Mouse (Mus musculus) frontal cortex, postnatal 14 days (tissue): ENCODE data around the gene Snu13.
A peak's percentile ranks its signal among the peaks of the same experiment; 100 is the strongest.

ENCODE experiments used
- DNase-seq, 2 experiments: peaks; one replicate each; pipeline ENCODE4 v3.0.0; 2022; ENCODE audit warnings: low spot score in 2 of 2

Gene Snu13

DNA sequence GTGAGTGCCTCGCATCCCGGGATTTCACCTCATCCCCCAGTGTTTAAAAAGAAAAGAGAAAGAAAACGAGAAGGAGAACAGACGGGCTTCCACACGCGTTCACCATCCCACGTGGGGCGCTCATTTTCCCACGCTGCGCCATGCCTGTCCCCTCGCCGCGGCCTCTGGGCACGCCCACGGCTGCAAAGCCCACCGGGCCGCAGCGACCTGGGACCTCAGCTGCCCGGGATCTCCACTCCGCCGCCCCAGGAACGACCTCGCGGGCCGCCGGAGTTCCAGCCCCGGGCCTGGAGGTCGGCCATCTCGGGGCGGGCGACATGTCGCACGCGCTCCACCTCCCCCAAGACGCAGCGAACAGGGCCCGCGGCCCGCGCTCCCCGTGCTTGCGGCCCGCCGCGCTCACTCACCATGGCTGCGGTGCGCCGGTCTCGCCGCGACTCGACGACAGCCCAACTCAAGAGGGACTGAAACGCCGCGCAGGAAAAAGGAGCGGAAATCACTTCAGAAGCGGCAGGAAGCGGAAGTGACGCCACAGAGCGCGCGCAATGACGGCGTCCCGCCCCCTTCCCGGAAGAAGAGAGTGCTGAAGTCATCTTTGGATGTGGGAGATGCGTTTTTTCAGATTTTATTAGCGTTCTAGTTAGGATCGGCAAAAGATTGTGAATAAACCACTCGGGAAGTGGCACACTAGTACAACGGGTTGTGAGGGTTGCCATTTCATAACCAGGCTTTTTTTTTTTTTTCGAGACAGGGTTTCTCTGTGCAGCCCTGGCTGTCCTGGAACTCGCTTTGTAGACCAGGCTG lies at the start of gene Snu13:
TSS of gene Snu13 (minus strand) at position 519 of the 804 bp plus-strand sequence.
- DNase-seq = peak; percentile 83 to 92

DNA sequence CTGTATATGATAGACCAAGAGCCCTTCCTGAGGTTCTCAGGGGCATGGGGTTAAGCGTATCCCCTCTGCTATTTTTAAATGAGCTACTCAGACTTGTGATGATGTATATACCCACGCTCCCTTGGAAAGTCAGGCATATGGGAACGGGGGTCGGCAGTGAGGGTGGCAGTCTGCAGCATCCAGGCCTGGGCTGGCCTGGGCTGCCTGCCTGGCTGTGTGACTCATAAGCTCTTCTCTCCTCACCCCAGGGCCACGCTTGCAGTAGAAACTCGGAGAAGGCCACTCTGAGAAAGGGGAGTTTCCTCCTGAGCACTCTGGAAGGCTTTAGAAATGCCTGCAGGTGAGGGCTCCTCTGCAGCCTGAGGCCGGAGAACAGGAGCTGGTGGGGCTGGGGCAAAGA lies 43.7 kb upstream of the Snu13 start:
- DNase-seq = no peak

DNA sequence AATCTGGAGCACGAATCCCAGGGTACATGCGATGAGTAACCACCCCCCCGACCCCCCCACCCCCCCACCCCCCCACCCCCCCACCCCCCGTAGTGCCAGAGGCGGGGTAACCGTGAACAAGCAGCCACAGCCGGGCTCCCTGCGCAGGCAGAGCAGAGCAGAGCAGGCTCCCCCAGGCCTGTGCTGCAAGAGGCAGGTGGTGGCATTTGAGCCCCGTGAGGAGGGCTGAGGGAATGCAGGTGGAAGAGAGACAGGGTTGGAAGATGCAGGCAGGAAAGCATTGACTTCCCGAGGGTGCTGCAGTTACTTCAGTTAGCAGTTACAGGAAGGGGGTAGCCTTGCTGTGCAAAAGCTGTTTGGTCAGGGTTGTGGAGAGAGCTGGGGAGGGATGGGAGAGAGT lies 39.9 kb upstream of the Snu13 start:
- DNase-seq = no peak

DNA sequence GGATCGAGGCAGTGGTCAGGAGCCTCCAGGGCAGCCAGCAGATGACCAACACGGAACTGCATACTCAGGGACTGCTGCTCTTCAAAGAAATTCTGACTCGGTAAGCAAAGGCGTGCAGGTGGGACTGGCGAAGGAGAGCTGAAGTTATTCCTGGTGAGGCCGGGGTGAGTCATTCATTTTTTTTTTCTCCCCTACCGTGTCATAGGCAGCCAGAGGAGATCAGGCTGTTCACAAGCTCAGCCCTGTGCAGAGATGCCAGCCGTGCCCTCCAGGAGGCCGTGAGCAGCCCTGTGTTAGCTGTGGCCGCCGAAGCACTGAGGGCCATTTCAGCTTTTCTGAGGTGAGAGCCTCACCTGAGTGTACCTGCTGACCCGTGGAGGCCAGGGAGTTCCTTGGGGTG lies 38.7 kb upstream of the Snu13 start:
- DNase-seq = no peak

DNA sequence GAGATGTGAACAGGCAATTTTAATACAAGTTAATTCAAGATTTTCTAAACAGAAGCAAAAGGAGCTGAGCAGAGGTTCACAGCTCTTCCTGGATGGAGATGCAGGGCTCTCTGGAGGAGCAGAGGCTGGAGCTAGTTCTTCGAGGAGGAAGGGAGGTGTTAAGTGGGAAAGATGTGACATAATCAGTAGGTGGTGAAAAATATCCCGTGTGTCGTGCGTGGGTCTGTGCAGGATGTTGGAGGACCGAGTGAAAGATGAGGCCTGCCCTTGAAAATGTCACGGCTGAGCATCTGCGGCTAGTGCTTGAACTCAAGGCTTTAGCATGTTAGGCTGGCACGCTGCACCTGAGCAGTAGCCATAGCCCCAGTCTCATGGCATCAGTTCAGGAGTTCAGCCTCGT lies 38.2 kb upstream of the Snu13 start:
- DNase-seq = no peak

DNA sequence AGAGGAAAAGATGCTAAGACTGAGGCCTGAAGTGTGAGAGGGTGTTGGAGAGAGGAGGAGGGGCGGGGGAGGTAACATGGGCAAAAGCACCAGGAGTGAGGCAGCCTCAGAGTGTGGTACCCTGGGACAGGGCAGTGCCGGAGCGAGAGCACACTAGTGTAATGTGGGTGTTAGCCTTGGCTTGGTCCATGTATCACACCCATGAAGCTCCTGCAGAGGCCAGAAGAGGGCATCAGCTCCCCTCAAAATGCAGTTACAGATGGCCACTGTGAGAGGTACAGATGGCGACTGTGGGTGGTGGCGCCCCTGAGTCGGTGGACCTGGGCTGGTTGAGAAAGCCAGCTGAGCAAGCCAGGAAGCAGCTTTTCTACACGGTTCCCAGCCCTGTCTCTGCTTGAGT lies 33.8 kb upstream of the Snu13 start:
- peak in 1 of 2 experiments; percentile 17 for DNase-seq

DNA sequence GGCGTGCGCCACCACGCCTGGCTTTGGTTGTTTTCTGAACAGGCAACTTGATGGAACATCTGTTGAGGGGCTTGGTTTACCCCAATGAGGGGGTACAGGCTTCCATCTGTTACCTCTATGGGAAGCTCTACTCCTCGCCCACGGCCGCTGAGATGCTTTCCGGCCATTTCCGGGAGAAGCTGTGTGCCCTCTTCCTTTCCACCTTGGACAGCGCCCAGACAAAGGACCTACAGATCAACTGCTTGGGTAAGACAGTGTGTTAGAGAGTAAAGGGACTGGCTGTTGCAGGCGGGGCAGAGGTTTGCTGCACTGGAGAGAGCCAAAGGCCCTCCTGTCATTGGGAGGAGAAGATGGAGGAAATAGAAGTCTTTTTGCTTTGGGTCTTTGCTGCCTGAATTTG lies 32.5 kb upstream of the Snu13 start:
- DNase-seq = no peak

DNA sequence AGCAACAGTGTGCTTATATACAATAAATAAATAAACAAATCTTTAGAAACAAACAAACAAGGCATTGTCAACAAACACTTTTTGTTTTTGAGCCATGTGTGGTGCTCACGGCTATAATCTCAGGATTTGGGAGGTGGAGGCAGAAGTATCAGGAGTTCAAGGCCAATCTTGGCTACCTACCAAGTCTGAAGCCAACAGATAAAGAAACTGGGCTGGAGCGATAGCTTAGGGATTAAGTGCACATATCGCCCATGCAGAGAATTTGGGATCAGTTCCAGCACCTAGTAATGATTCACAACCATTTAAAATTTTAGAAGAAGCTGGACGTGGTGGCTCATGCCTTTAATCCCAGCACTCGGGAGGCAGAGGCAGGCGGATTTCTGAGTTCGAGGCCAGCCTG lies 26.1 kb upstream of the Snu13 start:
- no peak for DNase-seq

DNA sequence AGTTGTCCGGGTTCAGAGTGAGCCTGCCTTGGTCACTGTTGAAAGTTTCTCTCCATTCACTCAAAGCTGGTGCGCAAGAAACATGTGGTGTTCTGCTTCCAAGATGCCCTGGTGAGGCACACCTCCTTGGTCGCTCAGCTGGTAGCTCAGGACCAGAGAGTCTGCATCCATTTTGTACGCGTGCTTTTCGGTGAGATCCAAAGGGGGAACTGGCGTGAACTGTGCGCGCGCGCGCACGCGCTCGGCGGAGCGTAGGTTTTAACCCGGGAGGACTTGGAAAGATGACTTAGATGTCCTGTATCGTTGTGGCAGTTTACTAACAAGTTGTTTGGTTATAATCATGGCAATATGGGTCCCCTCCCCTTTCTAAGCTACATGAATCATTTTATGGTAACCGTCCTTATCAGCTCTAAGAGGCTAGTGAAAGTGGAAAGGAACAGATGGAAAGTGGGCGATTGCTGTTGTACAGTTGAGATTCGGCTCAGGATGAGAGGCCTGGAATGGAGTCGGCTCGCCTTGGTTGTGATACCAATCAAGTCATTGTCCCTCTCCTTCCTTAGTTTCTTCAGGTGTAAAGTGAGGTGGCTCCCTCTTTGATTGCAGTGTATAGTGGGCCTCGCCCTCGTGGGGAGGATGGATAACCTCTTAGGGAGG lies 24.5 kb upstream of the Snu13 start:
- no peak for DNase-seq

DNA sequence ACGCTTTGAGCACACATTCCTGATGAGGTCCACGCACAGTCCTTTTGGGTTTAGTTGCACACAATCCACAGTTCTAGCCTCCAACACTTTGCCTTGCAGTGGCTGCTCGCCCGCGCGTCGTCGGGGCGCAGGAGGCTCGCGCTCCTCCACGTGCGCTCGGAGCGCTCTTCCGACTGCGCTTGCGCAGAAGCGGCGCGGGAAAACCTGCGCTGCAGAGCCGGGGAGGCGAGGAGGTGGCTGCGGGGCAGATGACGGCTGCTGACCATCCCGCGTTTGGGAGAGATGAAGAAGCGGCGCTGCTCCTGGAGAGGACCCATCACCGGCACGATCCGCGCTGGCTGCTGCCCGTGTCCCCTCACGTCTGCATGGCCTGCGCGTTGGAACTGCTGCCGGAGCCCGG lies 22.5 kb upstream of the Snu13 start, which contains the start of gene Mei1:
TSS of gene Mei1 (plus strand) at position 99 of the 400 bp plus-strand sequence.
- DNase-seq = no peak

DNA sequence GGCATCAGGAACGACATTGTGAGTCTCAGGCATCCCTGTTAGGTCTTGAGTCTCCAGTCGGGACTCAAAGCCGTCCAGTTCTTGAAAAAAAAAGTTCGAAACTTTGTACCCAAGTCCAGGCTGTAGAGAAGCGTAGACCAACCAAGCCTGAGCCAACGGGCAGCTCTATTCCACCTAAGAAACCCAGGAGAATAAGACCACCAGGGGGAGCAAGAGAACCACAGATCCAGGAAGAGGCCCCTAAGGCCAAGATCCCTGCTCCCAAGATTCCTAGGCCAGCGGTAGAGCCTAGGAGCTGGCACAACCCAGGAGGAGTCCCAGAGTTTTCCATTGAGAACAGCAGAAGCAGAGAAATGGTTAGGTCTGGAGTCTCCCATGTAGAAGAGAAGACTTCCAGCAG lies 18.1 kb upstream of the Snu13 start:
- DNase-seq = peak; percentile 31 to 63

DNA sequence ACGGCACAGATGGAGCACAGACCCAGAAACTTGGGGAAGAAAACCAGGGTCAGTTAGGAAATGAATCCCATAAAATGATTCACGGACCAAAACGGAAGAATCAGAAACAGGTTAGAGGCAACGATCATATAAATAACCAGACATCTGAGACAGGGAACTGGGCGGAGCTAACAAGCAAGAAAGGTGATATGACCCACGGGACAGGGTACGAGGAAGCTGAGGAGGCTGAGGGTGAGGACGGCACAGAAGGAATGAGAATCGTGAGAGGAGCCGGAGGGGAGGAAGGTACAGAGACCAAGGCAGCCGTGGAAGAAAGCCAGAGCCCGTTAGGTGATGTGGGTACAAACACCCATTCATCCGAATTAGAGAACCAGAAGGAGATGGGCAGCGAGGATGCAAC lies 16.5 kb upstream of the Snu13 start:
- no peak for DNase-seq

DNA sequence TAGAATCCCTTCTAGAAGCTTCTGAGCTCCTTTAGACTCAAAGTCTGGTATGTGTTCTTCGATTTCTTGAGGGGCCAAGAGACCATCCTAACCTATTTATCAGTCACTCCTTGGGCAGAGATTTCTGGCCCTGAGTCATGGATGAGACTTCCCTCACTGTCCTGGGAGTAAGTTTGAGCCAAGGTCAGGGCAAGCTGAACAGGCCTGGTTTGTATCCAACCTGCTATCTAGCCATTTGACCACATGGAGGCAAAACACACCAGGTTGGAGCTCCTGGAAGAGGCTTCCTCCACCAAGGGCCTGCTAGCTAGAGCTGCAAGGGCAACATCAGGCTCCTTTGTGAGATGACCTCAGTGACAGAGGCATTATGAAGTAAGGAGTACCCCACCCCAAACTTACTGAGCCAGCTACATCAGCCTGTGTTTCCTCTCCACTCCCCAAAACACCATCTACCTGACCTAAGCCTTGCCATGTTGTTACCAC lies 11.4 kb upstream of the Snu13 start, which contains the start of gene 4930407I10Rik:
TSS of gene 4930407I10Rik (plus strand) at position 433 of the 483 bp plus-strand sequence.
- no peak for DNase-seq

DNA sequence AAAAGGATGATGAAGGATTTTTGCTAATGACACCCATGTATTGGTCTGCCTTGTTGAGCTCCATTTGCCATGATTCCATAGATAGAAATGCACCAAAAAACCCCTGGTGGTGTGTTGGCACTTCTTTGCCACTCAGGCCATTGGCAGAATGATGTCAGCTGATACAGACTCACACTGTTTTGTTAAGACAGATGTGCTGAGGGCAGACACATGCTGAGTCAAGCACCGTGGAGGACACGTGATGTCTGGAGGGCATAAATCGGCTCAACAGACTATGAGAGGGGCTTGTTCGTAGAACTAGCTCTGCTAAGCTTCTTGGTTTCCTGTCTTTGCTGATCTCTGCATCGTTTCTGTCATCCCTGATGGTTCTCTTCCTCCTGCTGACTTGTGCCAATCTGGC lies 5.1 kb upstream of the Snu13 start:
- no peak for DNase-seq

DNA sequence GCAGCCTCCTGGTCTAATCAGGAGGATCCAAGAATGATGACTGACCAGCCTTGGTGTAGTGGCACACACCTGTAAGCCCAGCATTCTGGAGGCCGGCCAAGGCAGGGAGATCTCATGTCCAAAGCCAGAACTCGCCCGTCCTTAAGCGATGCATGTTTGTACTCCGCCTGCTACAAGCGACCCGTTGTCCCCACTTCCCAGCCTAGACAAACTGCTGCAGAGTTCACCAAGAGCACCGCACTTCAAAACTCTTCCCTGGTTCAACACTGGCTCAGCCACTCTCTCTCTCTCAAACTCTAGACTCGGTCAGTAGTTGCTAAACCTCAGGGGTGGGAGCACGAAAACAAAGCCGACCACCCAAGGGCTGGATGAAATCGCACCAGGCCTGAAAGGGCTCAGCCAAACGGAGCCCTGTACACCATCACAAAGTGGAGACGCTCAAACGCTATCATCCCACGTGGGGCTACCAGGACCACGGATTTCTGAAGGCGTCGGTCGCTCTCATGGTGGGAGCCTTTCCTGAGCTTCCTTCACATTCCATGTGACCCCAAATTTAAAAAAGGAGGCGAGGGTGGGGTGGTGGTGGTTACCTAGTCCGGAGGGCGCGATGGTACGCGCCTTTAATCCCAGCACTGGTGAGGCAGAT lies 1.0 kb downstream of the Snu13 start:
- peak in 1 of 2 experiments; percentile 13 for DNase-seq

DNA sequence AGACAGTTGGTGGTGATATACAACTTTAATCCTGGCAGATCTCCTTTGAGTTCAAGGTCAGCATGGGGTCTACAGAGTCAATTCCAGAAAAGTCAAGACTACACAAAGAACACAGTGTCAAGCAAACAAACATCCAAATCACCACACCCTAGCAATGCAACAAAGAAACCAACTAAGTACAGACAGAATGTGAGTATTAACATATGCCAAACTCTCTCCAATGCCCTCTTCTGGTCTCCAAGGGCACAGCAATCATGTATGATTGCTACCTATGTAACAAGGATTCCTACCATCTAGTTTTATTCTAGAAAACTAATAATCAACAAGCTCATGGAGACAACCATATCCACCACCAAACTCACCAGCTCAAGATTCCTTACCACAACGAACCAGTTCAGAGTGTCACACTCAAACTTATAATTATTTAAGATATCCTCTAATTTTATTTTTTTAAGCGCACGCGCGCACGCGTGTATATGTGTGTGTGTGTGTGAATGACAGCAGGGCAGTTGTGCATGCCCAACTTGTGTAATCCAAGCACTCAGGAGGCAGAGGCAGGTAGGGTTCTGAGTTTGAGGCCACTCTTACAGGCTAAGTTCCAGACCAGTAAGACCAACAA lies 3.1 kb downstream of the Snu13 start:
- no peak for DNase-seq

DNA sequence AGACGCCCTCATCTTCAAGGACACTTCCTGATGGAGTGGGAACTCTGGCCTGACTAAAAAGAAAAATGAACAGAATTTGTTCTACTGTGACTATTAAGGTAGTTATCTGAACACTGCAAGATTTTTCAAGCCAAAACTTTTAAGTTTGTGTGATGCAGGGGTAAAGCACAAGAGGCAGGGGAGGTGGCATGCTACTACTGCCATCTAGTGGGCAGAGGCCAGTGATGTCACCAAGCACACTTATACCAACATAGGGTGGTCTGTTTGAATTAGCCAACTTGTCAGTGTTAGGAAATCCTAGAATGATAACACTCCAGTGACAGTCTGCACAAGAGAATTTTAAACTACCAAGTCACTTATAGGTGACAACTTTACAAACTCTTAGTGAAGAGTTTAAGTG lies 6.7 kb downstream of the Snu13 start:
- DNase-seq = no peak

DNA sequence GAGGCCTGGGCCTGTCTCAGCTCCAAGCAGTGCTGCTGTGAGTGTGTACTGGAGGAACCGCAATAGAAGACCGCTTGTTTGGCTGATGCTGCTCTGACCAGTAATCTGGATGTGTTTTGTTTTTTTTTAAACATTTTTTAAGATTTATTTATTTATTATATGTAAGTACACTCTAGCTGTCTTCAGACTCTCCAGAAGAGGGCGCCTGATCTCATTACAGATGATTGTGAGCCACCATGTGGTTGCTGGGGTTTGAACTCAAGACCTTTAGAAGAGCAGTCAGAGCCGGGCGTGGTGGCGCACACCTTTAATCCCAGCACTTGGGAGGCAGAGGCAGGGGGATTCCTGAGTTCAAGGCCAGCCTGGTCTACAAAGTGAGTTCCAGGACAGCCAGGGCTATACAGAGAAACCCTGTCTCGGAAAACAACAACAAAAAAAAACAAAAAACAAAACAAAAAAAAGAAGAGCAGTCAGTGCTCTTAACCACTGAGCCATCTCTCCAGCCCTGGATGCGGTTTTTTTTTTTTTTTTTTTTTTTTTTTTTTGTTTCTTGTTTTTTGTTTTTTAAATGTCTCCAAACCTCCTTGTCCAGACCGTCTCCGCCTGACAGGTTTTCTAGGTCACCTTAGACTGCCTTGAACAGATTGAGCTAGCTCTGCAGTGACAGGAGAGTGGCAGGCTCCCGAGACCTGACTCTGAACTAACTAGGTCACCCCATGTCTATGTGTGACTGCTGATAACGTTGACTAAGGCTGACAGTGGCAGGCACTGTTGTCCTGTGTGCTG lies 11.3 kb downstream of the Snu13 start:
- DNase-seq = peak in 1 of 2 experiments; percentile 14

DNA sequence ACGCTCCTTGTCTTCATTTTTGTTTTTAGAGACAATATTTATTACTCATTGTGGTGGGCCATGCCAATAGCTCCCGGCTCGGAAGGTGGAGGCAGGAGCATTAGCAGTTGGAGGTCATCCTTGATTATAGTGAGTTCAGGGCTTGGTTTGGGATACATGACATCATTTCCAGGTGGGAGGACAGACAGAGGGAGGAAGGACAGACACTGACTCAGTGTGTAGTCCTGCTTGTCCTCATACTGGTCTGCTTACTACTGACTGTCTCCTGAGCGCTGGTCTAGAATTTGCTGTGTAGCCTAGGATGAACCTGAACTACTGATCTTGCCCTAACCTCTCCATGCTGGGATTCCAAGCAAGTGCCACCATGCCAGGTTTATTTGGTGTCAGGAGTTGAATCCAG lies 13.6 kb downstream of the Snu13 start, which contains the start of gene Desi1:
TSS of gene Desi1 (minus strand) at position 101 of the 400 bp plus-strand sequence.
- DNase-seq = no peak

DNA sequence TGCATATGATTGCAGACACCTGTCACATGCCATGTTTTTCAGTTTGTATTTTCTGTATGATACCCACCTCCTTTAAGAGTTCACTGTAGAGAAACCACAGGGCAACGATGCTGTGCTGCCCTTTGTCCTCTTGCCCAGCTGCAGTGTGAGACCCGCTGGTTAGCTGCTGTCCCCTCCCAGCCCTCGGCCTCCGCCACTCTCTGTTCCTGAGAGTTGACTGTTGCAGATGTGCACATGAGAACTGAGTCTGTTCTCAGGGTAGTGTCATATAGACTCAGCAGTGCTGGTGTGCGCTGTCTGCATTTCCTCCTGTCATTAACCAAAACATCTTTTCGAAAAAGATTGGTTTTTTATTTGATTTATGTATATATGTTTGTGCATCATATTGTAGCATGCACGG lies 15.0 kb downstream of the Snu13 start:
- no peak for DNase-seq

DNA sequence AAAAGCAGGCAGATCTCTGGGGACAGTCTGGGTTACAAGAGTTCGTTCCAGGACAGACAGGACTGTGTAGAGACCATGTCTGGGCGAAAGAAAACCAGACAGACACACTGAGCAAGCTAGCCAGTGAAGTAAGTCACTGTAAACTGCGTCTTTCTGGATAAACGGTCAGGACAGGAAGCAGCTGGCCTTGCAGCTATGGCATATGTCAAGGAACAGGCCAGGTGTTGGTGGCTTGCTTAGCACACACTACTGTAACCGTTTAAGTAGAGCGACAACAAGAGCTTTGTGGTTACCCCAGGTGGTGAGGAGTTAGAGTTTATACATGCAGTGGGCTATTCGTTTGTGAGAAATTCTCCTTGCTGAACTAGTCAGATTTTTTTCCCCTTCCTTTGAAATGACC lies 19.7 kb downstream of the Snu13 start:
- no peak for DNase-seq
